Mouse (Mus musculus) brain, embryonic 18.5 days (tissue): ENCODE data around the gene 1700029H14Rik.

Experiments
- DNase-seq: peaks from one replicate; pipeline ENCODE4 v3.0.0-alpha.2; 2012; ENCODE audit warnings: low read depth, low spot score

1700029H14Rik gene

GRCm38 (mm10) chr8:13541526-13541925, 20.7 kb downstream of the 1700029H14Rik start:
- no peak for DNase-seq

- DNase-seq: no peak
These were observed 22.1 kb downstream of the 1700029H14Rik start for GRCm38 (mm10) chr8:13540122-13540521.

- peak; percentile 64 for DNase-seq
These were observed 23.4 kb downstream of the 1700029H14Rik start for GRCm38 (mm10) chr8:13538821-13539220.

- no peak for DNase-seq
These were observed 25.2 kb downstream of the 1700029H14Rik start for GRCm38 (mm10) chr8:13537102-13537501.

GRCm38 (mm10) chr8:13533123-13533522, 29.1 kb downstream of the 1700029H14Rik start:
- DNase-seq: no peak

- no peak for DNase-seq
These were observed 30.6 kb downstream of the 1700029H14Rik start for GRCm38 (mm10) chr8:13531602-13532171.

- peak; percentile 59 for DNase-seq
These were observed 31.3 kb downstream of the 1700029H14Rik start for GRCm38 (mm10) chr8:13530941-13531340.

- no peak for DNase-seq
These were observed 31.9 kb downstream of the 1700029H14Rik start for GRCm38 (mm10) chr8:13530401-13530800.

- peak; percentile 70 for DNase-seq
These were observed 32.4 kb downstream of the 1700029H14Rik start for GRCm38 (mm10) chr8:13529891-13530316.

- no peak for DNase-seq
These were observed 33.0 kb downstream of the 1700029H14Rik start for GRCm38 (mm10) chr8:13529011-13529840.

GRCm38 (mm10) chr8:13521392-13521791, 40.9 kb downstream of the 1700029H14Rik start:
- no peak for DNase-seq

- DNase-seq: no peak
These were observed 41.9 kb downstream of the 1700029H14Rik start for GRCm38 (mm10) chr8:13520349-13520748.

GRCm38 (mm10) chr8:13519503-13519902, 42.8 kb downstream of the 1700029H14Rik start:
- DNase-seq: no peak

- DNase-seq: no peak
These were observed 44.9 kb downstream of the 1700029H14Rik start for GRCm38 (mm10) chr8:13517284-13517781.

GRCm38 (mm10) chr8:13516728-13517127, 45.5 kb downstream of the 1700029H14Rik start:
- no peak for DNase-seq

- no peak for DNase-seq
These were observed 46.2 kb downstream of the 1700029H14Rik start for GRCm38 (mm10) chr8:13516011-13516442.

- DNase-seq: no peak
These were observed 48.5 kb downstream of the 1700029H14Rik start for GRCm38 (mm10) chr8:13513556-13514370.

- no peak for DNase-seq
These were observed 49.6 kb downstream of the 1700029H14Rik start for GRCm38 (mm10) chr8:13512677-13513076.

- no peak for DNase-seq
These were observed 50.2 kb downstream of the 1700029H14Rik start for GRCm38 (mm10) chr8:13512016-13512415.

- no peak for DNase-seq
These were observed 54.9 kb downstream of the 1700029H14Rik start for GRCm38 (mm10) chr8:13507284-13507937.

GRCm38 (mm10) chr8:13506849-13507248, 55.4 kb downstream of the 1700029H14Rik start:
- DNase-seq: no peak
